Mouse (Mus musculus): Measurements from ENCODE around the gene Nol9.

Nol9 gene

DNA sequence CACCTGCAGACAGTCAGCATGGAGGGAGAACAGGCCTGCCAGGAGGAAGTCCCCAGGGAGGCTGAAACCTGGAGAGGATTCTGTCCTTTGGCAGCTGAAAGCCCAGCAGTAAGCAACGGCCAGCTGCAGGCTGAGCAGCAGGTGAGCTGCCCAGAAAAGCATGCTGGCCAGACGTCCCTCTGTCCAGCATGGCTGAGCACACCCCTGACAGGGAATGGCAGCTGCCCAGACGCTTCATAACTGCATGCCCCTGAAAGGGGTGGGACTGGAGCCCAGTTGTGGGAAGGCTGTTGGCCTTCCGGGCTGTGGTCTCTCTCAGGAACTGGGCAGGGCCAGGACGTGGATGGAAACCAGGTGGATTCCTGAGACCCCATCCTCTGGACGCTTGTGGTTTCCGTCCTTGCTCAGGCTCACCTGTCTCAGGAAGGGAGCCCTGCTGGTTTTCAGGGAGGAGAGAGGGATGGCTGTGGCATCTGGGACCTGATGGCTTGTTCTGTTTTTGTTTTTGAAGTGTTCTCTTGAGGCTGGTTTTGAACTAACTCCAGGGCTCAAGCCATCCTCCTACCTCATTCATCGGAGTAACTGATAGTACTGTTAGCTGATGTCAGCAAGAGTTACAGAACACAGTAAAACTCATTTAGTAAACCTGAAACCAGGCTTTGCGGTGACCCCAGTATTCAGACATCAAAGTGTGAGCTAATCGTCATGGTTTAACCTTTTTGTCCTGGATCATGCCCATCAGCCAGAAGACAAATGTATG lies 716 bp upstream of the Nol9 start, which contains the start of gene Tas1r1:
Gene Tas1r1 (minus strand): TSS at position 344 of the 760 bp plus-strand sequence.
- in situ Hi-C loops (cut with MboI, MseI): loop anchor here in 1 of 2 experiments (10.0 kb wide), 1 partner anchor 1664 kb away; no protein-coding TSS in a partner anchor

DNA sequence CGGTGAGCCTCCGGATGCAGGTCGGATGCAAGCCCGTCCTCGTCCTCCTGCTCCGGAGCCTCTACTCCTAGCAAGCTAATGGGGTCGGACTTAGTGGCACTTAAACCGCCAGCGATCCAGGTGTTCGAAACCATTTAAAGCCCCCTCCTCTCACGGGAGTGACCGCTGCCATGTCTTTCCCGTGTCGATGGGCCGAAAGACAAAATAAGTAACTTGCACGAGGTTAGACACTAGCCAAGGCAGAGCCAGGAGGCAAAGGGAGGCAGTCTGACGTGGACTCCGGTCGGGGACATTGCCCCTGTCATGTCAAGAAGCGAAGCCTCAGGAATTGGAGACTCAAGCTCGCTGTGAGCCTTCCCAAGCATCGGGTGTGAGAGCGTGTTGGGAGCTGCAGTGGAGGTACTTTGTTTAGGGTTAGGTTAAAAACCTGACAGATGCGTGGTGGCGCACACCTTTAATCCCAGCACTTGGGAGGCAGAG lies 750 bp downstream of the Nol9 start:
- in situ Hi-C loops (cut with MboI, MseI): loop anchor here (10.0 kb wide), 2 partner anchors 65 to 1665 kb away; no protein-coding TSS in a partner anchor

DNA sequence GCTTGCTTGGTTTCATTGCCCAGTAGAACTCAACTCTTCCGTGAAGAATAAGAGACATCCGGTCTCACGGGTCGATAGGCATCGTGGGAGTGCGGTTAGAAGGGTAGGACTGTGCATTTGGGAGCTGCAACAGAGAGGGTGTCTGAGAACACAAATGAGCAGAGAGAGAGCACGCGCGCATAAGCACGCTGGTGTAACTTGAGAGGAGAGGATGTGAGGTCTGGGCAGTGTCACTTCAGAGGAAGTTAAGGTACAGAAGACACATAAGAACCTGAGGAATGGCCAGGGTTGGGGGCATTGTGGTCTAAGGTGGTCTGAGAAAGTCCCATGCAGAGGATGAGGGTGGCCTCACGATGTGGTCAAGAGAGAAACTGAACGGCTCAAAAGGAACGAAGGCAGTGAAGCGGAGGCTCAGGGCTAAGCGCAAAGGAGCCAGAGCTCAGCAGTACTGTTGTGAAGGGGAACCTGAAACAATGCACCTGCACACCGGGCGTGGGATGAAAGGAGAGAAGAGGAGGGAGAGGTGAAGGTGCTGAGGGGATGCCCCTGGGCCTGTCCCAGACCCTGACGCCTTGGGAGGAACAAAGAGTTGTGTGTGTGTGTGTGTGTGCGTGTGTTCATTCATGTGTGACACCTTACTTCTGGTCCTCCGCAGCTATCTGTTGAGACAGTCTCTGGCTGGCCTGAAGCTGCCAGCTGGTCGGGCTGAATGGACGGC lies 3.0 kb downstream of the Nol9 start:
- in situ Hi-C loops (cut with MboI, MseI): loop anchor here in 1 of 2 experiments (10.0 kb wide), 1 partner anchor 63 kb away; no protein-coding TSS in a partner anchor

DNA sequence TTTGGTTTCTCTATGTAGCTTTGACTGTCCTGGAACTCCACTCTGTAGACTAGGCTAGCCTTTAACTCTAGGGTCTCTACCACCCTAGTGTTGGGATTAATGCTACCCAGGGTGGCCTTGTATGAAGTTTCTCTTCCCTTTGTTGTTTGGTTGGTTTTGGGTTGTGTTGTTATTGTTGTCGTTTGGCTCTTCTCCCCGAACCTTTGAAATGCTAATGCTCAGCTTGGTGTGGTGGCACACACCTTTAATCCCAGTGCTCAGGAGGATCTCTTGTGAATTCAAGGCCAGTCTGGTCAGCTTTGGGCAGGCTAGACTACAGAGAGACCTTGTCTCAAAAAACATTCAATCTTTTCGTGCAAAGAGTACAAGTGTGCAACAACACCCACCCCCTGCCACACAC lies 4.0 kb downstream of the Nol9 start:
- in situ Hi-C loops (cut with MboI, MseI): loop anchor here in 1 of 2 experiments (10.0 kb wide), 1 partner anchor 62 kb away; no protein-coding TSS in a partner anchor

DNA sequence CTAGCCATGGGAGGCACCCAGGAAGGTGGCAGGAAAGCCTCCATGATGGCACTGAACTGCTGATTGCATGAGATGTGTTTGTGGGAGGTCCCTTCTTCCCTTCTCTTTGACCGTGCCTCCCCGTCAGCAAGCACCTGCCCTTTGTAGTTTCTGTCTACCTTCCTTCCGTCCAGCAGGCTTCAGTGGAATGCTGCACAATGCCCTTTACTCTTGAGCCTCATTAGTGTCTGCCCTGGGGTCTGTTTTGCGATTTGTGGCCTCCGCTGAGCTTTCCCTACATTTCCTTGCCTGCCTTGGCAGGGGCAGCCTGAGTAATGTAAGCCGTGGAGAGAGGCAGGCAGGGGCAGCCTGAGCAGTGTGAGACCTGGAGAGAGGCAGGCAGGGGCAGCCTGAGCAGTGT lies 5.5 kb downstream of the Nol9 start:
- in situ Hi-C loops (cut with MboI, MseI): loop anchor here in 1 of 2 experiments (10.0 kb wide), 1 partner anchor 60 kb away; no protein-coding TSS in a partner anchor

DNA sequence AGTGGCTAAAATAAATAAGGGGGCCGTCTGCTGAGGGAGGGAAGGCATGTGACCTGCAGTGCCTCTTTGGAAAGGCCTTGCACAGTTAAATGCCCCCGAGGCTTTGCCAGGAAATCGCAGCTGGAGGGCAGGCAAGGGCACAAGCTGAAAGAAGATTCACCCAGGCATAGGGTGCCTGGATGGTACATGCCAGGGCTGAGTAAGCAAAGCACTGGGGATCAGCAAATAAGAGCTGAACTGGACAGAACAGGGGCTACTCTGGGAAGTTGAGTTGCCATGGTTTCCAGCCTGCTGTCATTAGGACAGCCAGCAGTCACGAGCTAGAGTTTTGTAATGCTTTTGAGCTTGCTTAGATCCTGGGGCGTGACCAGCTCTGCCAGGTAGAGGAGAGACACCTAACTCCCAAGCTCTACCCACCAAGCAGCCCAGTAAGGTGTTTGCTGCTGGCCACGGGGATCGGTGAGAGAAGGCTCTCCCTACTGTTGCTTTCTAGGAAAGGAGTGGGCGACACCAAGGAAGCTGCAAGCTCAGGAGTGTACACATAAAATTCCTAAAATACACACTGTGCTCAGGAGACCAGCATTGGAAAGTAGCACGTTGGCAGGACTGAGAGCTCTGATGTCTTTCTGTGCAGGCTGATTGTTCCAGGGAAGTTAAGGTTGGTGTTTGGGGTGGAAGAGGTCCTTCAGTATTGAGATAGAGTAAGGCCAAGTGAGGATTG lies 23.4 kb downstream of the Nol9 start:
- in situ Hi-C loops (cut with MboI, MseI): no loop called here

DNA sequence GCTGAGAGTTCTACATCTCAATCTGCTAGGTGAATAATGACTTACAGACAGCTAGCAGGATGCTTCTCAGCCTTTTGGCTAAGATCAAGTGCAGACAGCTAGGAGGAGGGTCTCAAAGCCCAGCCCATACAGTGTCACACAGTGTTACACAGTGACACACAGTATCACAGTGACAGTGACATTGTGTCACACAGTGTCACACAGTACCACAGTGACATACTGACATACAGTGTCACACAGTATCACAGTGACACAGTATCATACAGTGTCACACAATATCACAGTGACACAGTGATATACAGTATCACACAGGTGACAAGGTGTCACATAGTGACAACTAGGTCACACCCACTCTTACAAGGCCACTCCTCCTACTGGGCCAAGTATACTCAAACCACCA lies 28.2 kb downstream of the Nol9 start:
- in situ Hi-C loops (cut with MboI, MseI): no loop called here

DNA sequence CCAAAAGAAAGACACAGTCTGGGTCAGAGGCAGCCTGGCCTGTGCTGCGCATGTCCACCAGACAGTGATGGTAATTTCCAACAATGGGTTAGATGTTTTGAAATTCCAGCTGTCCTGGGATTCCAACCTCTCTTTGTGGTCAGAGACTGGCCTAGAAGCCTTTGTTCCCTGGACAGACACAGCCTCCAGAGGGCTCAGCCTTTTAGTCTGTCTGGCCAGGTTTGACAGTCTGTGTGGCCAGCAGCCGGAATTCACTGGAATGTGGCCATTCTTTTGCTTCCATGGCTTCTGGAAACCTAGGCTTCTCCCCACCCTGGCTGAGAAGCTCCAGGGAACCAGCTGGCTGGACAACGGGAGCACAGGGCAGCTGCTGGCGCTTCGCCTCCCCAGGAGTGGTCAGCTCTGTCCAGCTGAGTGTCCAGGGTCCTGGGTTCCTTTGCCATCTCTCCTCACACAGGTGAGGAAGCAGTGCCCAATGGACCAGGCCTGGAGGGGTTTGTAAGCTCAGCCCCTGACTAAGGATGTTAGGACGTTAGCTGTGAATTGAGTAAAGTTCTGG lies 29.1 kb downstream of the Nol9 start:
- in situ Hi-C loops (cut with MboI, MseI): no loop called here

DNA sequence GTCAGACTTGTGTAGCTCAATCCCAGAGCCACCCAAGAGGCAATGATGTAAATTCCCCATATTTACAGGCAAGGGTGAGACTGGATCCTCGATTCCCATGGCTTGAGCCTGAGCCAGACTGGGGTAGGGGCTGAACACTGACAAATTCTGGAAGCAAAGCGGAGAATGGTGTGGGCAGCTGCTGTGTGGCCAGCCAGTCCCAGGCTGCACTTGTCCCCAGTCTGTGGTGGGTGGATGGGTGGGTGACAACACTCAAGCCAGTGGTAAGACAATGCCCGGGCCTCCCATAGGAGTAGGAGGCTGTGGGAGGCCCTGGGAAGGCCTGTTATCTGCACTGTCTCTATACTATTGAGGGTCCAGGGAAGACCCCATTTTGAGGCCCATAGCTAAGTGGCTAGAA lies 30.1 kb downstream of the Nol9 start:
- in situ Hi-C loops (cut with MboI, MseI): no loop called here

DNA sequence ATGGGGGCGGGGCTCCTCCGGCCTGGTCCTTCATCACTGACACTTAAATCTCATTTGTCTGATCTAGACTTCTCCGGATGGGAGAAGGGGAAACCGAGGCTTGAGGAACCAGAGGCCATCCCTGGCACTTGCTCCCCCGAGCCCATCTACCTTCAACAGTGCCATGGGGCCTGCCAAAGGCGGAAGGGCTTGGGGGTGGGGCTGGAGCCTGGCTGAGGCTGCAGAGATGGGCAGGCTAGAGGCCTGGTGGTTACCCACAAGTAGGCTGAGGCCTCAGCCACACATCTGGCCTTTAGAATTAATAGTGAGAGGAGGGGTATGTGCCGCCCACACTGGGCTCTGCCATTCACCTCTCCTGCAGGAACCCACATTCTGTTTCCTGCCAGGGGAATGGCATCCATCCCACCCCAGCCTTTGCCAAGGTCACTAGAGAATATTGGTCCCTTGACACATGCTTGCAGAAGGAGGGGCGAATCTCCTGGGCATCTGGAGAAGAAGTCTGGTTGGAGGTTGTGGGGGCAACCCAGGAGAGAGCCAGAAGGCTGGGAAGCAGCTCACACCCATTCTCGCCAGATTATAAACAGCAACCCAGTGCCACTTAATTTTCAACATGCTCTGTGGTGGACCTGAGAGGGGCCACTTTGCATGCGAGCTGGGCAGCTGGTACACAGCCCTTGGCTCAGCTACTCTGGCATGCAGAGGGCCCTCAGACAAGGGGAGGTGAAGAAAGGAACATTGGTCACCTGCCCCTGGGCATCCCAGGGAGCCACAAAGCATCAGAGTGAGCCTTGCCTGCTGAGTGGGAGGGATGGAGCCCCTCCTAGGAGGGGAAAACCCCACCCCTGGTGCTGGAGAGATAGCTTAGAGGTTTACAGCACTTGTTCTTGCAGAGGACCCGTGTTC lies 31.6 kb downstream of the Nol9 start:
- in situ Hi-C loops (cut with MboI, MseI): no loop called here

DNA sequence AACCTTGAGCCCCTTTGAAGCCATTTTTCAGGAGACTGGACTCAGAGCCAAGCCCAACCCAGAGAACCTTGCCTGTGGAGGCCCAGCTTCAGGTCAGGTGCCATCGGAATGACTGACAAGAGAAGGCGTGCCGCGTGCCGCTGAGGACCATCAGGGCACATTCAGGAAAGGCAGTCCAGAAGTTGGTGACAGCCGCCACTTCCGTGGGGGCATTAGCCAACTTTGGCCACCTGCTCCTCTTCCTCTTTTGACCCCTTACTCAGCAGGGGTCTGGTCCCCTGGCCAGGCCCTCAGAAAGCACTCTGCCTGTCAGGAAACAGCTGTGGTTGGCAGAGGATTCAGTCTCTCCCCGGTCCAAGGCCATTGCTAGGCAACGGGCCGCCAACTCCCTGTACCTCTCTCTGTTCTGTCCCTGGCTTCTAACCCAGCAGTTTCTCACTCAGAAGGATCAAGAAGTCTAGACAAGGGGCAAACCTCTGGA lies 33.0 kb downstream of the Nol9 start, which contains the start of gene Plekhg5:
Gene Plekhg5 (plus strand): TSS at position 378 of the 481 bp plus-strand sequence.
- in situ Hi-C loops (cut with MboI, MseI): no loop called here

DNA sequence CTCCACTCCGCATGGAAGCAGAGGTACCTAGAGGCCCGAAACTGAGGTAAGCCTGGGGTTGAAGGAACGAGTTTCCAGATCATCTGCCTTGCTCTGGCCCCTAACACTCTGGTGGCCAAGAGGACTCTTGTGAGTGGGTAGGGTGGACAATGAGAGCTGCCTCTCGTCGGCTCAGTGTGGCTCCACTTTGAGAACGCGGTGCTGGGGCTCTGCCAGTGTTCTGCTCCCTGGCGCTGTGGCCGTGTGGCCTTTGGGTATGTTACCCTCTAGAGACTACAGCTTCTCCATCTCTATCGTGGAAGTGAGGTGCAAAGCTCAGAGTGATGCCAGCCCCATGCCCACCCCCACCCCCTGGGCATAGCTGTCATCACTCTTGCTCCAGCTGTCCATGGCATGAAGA lies 33.5 kb downstream of the Nol9 start:
- in situ Hi-C loops (cut with MboI, MseI): no loop called here

DNA sequence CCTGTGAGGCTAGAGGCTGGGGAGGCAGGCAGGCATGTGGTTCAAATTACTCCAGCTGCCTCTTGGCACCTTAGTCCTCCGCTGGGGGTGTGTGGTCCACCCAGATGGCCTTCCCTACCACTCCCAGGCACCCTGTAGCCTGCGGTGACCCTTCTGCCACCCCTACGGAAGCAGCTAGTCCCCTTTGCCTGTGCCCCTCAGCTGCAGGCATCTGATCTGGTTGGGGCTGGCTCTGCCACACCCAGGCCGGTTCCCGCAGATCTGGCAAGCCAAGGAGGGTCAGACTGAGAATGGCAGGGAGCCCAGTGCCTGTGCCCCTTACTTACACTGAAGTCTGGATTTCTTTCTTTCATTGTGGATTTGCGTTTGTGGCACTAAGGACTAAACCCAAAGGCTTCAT lies 34.6 kb downstream of the Nol9 start:
- in situ Hi-C loops (cut with MboI, MseI): no loop called here

DNA sequence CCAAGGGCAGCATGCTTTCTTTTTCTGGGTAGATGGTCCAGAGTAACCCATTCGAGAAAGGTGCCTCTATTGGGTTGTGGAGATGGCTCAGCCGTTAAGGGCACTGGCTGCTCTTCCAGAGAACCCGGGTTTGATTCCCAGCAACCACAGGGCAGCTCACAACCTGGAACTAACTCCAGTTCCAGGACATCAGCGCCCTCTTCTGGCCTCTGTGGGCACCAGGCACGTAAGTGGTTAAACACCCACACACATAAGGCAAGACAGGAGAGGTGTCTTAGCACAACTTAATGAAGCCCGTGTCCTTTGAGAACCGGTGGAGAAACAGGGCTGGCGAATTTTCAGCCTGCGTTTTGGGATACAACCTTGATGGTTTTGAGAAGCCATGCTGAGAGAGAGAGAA lies 35.4 kb downstream of the Nol9 start:
- in situ Hi-C loops (cut with MboI, MseI): no loop called here

DNA sequence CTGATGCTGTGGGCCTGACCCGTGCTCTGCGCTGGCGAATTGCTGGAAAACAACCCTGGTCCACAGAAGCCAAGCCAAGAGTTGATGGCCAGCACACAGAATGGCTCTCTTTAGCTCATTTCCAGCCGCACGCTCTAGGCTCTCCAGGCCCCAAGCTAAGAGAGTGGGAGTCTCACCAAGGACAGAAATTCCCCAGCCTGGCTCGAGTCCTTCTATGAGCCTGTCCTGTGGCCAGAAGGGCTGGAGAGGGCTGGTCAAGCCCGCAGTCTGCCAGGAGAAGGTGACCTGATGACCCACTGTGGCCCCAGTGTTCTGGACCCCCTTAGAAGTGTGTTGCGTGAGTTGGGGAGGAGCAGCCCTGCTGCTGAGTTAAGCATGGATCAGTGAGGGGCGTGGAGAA lies 38.1 kb downstream of the Nol9 start:
- in situ Hi-C loops (cut with MboI, MseI): loop anchor here in 1 of 2 experiments (5.0 kb wide), 1 partner anchor 1915 kb away; no protein-coding TSS in a partner anchor

DNA sequence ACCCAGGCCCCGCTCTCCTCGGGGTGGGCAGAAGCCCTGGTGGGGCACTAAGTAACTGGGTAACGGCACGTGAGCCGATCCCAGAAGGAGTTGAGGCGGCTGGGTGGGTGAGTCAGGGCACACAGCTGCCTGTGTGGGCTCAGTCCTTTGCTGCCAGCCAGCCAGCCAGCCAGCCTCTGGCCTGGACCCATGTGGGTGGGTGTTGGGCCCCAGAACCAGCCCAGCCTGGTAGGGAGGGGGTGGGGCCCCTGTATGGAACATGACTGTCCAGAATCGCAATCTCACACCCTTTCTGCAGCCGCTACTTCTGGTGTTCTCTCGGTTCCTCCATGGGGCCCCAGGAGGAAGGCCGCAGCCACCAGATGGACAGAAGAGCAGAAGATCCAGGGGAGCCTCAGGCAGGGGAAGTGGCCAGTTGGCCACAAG lies 39.0 kb downstream of the Nol9 start:
- in situ Hi-C loops (cut with MboI, MseI): loop anchor here in 1 of 2 experiments (5.0 kb wide), 1 partner anchor 1916 kb away; no protein-coding TSS in a partner anchor

DNA sequence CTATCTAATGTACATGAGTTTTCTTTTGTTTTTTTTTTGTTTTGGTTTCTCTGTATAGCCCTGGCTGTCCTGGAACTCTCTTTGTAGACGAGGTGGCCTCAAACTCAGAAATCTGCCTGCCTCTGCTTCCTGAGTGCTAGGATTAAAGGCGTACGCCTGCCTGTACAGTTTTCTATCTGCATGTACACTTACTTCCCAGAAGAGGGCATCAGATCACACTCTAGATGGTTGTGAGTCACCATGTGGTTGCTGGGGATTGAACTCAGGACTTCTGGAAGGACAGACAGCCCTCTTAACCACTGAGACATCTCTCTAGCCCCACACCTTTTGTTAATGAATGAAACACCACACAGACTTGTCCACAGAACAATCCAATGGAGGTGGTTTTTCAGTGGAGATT lies 40.1 kb downstream of the Nol9 start:
- in situ Hi-C loops (cut with MboI, MseI): loop anchor here in 1 of 2 experiments (5.0 kb wide), 1 partner anchor 1917 kb away; no protein-coding TSS in a partner anchor

DNA sequence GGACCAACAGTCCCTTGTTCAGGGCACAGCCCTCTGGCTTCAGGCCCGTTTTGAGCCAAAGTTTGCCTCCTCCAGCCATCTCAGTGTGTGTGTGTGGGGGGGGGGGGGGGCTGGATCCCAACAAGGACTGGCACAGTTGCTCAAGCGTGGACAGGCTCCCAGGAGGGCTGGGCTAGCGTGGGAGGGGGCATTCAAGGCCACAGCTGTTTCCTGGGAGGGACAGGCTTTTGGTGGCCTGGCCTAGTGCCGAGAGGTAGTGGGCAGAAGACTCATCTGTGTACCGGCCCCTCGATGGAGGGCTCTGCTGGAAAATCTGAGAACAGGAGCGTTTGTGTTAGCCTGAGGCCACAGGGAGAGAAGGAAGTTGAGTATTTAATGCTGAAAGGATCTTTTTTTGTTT lies 40.8 kb downstream of the Nol9 start:
- in situ Hi-C loops (cut with MboI, MseI): loop anchor here in 1 of 2 experiments (5.0 kb wide), 1 partner anchor 1918 kb away; no protein-coding TSS in a partner anchor

DNA sequence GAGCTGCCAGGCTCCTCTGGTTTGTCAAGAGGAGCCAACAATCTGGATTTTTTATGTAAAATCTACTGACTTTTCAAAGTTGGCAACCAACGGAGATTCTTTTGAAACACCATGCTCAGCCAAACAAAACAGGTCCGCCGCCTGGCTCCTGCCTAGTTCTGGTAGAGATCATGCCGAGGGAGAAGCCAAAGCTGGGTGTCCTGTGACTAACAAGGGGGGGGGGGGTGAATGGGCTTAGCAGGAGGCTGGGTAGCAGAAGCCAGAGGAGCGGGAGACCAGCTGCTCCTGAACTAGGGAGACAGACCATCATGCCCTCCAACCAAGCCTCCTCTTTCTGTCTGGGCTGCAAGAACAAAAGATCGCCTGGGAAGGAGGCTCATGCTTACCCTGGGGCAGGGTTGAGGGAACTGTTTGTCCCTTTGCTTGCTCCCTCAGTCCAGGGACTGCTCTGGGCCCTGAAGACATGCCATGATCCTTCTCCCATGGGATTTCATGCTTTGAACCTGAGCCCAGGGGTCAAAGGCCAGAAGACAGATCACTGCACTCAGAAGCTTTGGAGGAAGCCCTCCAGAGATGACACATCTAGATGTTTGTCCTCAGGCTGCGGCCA lies 44.6 kb downstream of the Nol9 start:
- in situ Hi-C loops (cut with MboI, MseI): no loop called here

All from T-helper 17 cell (primary cell).